Mouse (Mus musculus): ENCODE measurements around the gene Thbs2.
A peak's percentile ranks its signal among the peaks of the same experiment; 100 is the strongest.

Thbs2 gene

DNA sequence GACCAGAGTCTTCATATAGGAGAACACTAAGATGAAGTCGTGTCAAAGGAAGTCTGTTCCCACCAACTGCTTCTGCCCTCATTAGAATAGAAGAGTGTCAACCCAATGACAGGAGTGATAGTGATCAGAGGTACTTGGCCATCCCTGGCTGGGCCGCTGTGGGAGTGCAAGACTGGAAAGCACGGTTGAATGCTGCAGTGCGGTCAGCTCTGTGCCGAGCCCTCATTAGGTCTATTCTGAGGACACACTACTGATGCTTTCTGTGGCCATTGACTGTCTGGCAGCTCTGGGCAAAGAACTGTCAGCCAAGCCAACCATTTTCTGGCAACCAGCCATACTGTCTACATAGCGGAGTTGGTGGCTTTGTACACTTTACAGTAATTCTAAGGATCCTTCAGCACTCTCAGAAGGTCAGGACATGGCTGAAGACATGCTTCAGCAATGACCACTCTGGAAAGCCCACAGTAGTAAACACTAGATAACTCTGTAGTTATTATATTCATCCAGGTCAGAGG is 2.3 kb upstream of the Thbs2 start:
- no peak for DNase-seq (ENCODE audit: low spot score in 2 of 2)

DNA sequence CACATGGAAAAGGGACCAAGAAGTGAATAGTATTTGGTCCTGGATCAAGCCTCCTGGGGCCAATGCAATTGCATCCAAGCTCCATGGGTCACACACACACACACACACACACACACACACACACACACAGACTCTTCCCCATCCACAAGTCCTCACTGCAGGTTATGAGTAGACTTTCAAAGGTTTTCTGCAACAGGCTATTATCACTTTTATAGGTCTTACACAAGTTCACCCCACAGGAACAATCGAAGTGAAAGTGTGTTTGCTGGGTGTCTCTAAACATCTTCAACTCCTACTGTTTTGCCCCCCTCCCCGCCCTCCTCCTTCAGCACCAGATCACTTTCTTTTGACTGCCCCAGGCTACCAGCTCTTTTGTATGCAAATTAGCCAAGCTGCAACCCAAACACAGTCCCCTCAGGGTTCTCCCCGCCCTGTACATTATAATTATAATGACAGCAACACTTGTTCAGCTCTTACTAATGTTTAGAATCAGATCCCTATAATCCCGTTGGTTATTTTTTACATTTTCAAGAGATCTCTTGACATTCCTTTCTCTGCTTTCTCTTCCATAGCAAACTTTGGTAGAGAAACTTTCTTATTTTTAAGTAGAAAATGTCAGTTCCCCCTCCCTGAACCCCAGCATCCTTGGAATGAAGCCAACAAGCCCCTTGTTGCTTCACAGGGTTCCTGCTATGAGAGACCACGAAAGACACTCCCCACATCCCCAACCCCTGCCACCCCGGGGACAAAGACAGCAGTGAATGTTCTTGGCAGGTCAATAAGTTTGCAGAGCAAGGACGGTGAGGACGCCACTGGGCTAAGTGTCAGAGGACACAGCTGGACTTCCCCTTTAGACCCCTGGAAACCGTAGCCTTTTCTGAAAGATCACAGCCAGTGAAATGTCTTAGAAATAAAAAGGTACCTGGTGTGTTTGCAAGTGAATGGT is 714 bp downstream of the Thbs2 start:
- no peak for DNase-seq (ENCODE audit: low spot score in 2 of 2)

DNA sequence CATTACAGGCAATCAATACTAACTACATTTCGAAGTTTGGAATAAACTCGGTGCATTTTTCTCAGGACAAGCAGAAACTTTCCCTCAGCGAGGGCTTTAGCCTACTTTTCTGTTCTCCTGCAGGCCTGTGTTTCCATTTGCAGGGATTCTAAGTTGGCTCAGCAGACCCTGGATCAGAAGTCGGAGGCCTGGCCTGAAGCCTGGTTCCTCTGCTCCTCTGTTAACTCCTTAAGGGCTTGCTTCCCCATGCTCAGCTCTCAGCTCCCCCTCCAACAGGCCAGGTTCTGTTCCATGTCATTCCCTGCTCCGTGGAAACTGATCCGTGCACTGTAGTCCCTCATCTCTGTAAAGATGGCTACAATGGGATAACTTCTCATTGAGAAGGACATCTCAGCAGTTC is 2.1 kb downstream of the Thbs2 start:
- no peak for DNase-seq (ENCODE audit: low spot score in 2 of 2)

DNA sequence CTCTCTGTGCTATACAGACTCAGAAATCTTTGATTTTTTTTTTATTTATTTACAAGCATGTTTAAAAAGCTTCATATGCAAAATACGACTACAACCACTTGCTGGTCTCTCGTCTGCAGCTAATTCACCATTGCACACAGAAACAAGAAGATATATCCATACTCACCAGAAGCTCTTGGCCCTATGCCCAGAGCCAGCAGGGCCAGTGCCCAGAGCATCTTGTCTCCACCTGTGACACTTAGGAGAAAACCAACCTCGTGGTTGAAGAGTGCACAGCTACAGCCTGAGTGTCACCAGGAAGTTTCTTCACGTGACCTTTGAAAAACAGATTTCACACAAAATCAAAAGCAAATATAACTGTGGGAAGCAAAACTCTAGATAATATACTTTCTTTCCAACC is 2.8 kb downstream of the Thbs2 start:
- peak in 1 of 2 experiments; percentile 66 for DNase-seq (ENCODE audit: low spot score in 2 of 2)

DNA sequence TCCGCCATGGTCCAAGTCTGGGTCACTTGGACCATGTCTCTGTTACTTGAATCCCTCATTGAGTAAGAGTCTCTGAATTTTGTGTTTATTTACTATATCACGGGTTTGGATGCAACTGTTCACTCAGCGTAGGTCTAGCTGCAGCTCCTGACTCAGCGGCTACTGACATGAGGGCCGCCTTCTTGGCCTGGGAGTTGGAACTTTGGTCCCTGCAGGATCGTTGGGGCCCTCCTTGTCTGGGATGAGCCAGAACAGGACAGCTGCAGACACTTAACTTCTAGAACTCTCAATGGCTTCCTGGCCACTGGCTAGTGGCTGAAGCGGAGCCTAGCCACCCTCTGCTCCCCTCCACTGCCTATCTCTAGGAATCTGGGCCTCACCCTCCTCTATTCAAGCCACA is 11.2 kb downstream of the Thbs2 start:
- no peak for DNase-seq (ENCODE audit: low spot score in 2 of 2)

DNA sequence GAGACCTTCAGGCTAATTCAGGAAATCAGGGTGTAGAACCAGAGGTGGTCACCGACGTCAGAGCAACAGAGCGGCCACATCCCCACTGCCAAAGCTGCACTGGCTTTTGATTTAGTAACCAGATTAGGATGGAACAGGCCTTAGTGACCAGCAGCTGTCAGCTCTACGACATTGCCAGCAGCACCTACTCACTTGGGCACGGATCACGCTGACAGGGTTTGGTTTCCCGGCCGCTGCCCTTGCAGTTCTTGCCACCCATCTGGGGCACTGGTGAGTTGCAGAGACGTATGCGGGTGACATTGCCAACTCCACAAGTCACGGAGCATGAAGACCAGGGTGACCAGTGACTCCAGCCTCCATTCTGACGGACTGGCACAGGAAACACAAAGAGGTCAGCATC is 13.0 kb downstream of the Thbs2 start:
- no peak for DNase-seq (ENCODE audit: low spot score in 2 of 2)

DNA sequence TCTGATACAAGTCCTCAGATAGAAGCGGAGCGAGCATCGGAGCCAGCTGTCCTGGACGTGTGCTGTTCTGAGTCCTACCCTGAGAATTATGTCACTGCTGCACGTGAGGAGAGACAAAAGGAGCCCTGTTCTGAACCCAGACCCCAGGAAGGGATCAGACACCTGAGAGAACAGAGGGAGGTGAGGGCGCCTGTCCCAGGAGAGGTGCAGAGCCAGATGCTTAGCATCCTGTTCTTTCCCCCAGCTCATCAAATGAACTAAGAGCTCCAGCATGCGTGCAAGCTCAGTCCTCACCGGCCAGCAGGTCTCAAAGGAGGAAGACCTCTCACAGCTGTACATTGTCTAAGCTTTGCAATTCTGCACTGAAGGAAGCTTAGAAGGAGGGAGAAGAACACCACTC is 16.8 kb downstream of the Thbs2 start:
- no peak for DNase-seq (ENCODE audit: low spot score in 2 of 2)

DNA sequence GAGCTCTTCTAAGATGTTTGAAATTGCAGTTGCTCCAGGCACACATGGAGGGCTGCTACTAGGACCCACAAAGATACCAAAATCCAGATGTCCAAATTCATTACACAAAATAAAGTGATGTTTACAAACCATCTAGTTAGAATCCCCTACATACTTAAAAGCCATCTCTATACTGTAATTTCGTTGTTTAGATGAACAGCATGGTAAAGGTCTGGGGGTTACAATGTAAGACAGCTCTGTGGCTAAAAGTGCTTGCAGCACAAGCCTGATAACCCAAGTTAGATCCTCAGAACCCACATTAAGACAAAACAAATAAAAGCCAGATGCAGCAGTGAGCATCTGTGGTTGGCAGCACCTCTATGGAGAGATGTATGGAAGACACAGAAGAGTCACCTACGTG is 18.5 kb downstream of the Thbs2 start:
- DNase-seq (ENCODE audit: low spot score in 2 of 2), result no peak

DNA sequence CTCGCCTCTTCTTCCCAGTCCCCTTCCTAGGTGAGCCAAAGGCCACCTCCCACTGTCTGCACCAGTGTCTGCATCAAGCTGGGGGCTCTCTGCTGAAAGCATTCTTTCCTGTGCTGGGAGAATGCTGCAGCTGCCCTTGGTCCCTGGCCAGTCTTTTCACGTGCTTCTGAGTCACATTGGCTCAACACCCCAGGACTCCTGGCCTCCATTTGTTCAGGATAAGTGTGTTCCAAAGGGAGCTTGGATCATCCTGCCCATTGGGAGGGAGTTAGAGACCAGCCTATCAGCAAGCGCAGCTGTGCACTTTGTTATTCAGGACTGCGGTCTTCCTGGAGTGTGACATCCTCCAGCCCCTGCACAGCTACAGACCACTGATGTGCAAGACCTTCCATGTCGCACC is 21.6 kb downstream of the Thbs2 start:
- peak in 1 of 2 experiments; percentile 52 for DNase-seq (ENCODE audit: low spot score in 2 of 2)

DNA sequence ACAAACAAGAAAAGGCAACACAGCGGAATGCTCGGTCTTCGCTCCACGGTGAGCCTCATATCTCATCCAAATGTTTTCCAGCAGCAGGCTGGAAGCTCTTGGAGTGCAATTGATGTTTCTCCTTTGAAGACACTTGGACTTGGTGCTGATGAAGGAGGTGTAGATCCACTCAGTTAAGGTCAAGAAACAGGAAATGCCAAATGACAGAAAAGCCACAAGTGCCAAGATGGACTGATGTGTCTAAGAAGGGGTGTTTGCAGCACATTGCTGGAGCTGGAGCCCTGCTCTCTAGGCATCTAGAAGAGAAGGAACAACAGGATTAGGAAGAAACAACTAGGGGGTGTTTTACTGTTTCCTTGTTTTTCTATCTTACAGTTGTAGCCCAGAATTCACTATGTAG is 26.8 kb downstream of the Thbs2 start:
- DNase-seq (ENCODE audit: low spot score in 2 of 2), result no peak

DNA sequence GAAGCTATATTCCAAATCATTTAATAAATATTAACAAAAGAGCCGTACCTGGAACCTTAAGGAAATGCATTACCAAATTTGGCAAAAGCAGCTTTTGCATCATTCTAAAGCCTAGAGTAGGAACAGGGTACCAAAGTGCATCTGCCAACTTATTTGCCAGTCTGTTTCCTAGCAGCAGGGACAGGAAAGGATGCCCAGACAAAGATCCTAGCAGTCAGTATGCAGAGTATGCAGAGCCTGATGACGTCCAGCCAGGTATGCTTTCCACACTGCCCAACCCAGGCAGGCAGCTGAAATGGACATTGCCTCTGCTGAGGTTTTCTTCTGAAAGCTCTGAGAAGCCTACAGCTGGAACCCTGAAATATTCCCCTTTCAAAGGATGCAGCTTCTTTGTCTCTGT is 27.6 kb downstream of the Thbs2 start:
- no peak for DNase-seq (ENCODE audit: low spot score in 2 of 2)

DNA sequence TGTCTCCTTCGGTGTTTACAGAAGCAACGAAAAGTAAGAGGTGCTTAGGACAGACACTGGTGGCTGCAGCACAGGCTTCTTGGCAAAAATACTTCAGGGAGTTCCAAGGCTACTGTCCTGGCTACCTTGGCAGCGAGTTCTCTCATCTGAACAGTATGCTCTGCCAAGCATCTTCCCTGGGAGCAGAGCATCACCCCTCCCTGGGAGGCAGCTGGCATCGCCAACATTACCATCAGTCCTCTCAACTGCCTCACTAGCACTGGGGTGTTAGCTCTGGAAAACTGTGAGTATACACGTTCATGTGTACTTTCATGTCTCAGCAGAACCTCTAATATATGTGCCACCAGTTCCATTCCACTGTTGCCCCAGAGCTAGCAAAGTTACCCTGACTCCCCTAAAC is 30.7 kb downstream of the Thbs2 start:
- no peak for DNase-seq (ENCODE audit: low spot score in 2 of 2)

DNA sequence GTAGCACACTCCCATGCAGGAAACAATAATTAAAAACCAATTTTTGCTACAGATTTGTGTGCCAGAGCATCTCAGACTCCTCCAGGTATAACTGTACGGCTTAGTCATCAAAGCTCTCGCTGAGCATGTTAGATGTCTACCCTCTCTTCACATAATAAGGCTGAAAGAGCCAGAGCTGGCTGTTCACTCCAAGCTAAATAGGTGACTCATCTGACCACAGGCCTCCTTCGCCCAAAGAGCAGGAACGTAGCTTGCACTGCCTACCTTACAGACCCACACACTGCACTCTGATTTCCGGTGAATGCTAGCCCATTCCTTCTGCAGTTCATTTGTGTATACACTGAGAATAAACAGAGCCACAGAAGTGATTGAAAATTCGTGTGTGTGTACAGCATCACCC is 31.6 kb downstream of the Thbs2 start:
- no peak for DNase-seq (ENCODE audit: low spot score in 2 of 2)

DNA sequence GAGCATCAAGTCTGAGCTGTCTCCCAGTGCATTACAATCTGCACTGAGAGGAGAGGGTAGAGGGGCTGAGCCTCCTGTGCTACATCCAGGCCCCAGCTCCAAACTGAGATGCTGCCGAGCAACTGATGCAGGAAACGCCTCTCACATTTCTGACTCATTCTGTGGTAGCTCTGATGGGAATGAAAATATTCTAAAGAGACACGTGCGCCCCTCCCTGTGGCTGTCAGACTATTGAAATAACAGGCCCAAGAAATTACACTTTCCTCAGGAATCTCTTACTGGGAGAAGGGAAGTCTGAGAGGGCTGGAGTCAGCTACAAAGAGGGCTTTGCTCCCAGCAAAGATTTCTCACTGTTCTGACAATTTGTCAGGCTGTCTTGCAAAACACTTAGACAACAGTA is 34.3 kb downstream of the Thbs2 start:
- DNase-seq (ENCODE audit: low spot score in 2 of 2), result no peak

DNA sequence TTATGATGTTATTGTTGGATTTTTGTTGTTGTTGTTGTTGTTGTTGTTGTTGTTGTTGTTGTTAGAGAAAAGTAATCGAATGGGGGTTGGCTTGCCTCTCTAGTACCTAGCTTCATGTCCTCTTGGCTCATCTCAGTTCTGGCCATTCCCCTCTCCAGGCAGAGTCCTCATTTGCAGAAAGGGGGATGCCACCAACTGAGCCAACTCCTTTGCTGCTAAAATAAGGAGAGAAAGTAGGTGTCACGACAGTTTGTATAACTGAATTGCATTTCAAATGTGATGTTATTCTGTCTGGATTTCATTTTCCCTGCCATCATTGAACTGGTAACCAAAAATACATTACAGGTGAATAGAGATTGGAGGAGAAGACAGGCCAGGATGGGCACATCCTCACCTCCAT is 35.9 kb downstream of the Thbs2 start:
- DNase-seq (ENCODE audit: low spot score in 2 of 2), result no peak

DNA sequence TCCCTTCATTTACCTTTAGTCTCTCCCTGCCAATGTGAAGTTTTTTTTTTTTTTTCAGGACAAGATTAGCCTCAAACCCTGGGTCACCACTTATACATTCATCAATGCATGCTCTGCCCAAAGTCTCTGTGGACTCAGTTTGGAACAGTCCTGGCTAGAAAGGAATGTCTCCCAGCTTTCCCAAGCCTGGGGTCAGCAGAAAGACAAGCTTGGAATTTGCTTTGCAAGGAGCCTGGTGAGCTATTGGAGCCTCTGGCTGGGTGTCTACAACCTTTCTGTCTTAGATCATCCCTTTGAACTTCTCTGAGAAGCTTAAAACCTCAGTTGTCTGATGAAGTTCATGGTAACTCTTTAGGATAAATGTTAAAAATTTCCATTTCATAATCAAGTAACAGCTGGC is 36.9 kb downstream of the Thbs2 start:
- DNase-seq (ENCODE audit: low spot score in 2 of 2), result no peak

DNA sequence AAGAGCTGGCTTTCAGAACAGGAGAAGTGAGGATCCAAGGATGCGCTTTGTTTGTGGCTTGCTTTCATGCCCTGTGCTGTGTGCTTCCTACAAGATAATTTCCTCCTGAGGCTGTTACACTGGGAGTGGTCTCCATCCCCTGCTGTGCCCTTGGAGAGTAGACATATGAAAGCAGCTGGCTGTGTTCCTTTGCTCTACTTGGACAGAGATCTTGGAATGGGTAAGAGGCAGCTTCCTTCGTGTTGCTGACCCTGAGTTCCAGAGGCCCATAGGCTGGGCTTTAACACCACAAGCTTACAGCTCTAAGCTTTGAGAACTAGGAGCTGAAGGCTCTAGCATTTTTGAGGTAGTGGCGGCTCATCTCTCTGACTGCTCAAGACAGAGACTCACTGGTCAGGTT is 39.1 kb downstream of the Thbs2 start:
- DNase-seq (ENCODE audit: low spot score in 2 of 2), result no peak

DNA sequence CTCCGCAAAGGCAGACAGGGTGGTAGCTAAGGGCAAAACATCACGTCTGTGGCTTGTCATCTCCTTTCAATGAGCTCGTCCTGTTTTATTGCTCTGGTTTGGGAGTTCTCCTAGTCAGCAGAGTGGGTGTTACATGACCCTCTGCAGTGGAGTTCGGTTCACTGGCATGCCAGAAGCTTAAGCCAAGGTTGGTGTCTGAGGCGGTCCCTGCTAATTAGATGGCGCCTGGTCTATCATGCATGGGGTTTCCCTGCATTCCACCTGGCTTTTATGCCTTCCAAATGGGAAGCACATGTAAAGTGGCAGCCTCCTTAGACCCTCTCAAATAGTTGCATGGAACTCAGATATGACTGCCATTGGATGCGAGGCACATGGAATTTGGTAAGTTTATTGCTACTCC is 42.0 kb downstream of the Thbs2 start:
- no peak for DNase-seq (ENCODE audit: low spot score in 2 of 2)

DNA sequence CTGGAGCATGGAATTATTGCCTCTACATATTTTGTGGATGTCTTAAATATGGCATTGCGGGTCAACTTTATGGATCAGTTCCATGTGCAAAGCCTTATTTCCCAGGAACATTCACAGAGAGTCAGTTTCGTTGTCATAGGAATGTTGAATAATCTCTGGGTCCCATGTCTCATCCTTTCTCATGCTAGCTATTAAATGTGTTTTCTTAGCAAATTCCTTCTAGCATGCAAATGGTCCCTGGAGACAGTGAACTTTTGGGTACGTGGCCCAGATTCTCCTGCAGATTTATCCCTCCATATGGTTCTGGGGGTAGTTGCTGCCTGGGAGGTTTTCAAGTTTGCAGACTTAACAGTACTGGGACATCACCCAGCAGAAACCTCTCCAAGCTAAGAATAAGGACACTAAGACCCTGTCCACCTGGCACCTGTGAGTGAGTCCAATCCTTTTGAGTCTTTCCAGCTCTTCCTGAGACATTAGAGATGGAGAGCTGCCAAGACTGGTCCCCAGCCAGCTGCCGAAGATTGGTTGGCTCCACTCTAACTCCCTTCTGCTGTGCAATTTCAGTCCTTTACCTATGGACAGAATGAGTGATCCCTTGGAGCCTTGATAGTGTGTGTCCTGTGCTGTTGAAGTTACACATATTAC is 45.9 kb downstream of the Thbs2 start:
- peak in 1 of 2 experiments; percentile 32 for DNase-seq (ENCODE audit: low spot score in 2 of 2)

DNA sequence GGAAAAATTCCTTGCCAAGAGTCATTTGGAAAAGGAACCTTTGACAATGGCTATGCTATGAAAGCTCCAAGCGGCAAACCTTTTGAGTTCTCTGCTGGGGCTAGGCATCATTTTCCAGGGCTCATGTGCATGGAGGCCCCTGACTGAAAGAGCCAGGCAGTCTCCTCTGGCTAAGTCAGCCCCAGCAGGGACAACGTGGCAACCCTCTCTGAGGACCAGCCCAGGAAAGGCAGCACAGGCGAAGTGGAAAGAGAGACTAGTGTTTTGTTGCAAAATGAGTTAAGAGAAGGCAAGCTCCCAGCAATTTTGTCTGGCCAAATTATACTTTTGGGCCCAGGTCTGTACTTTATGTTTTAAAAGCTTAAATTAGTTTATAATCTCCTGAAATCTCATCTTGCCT is 50.0 kb downstream of the Thbs2 start:
- no peak for DNase-seq (ENCODE audit: low spot score in 2 of 2)

DNA sequence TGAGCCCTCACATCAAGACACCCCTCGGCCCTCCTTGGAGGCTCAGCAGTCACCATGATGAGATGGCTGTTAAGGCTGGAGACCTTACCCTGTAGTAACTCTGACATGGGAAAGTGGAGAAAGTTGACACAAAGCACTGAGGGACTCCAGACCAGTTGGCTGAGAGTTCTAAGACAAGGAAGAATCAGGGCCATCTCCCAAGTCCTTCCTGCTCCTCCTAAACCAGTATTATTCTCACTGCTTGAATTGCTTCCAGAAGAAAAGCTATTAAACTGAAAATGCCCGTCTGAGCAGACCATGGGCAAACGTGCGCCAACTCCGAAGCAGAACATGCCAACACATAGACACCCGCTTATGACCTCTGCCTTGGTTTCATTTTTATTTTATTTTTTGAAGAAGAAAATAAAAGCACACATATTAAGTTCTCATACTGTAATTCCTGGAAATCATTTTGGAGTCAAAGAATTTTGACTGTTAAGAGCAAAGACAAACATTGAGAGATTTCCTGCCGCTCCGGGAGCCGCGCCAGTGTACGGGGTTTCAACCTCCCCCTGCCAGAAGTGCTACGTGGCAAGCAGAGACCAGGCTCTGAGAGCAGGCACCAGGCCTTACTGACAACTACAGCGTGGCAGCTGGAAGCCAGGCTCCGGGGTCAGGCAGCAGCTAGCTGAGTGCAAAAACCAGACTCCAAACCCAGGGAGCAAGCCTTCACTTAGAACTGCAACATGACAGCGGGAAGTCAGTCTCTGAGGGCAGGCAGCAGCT is 53.5 kb downstream of the Thbs2 start:
- no peak for DNase-seq (ENCODE audit: low spot score in 2 of 2)

DNA sequence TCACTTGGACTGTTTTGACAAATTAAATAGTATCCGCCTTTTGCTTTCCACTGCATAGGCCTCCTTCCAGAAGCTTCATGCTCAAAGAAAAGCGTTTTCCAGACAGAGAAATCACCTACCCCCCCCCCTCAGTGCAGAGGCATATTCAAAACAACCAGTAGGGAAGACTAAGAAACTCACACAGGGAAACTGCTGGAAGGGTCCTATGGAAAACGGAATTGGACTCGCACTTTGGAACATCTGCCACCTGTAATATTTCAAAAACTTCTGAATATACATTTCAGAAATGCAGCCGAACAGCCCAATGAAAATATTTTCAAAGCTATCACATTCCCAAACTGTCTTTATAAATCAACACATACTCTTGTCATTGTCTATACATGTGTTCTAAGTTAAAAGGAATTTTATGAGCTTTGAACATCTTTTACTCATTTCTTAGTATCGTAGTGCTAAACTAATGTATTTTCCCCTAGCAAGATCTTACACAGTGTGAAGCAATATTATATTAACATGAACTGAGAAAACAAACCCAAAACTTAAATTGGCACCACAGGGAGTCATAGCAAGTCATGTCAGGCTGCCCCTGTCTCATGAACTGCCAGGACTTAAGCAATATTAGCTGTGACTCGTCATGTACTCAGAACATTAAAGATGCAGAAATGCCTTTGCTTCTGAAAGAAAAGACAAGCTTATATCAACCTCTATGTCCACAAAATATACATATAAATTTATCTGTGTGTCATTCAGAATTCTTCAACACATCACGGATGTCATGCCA is 58.3 kb downstream of the Thbs2 start:
- DNase-seq (ENCODE audit: low spot score in 2 of 2), result no peak

Data from cerebellum, postnatal 4 days (tissue).